ENCODE assay signal across 16 mouse cellular contexts in genomic region chr16:97925760-97926159, GRCm38 (mm10).
"Had no signal": no experiment of that assay in that cellular context is flagged by ENCODE, and none has a peak within 500 bp of the region (broad histone marks: within the 10 kb centered on the region; RNA-seq: fewer than 3 reads in every experiment).

No protein-coding gene starts in this region.

- H3K27ac ChIP-seq: neural tube, embryonic 13.5 days; neural tube, embryonic 15.5 days; stomach, embryonic 15.5 days; stomach, postnatal 0 days had no signal

- H3K4me3 ChIP-seq: neural tube, embryonic 13.5 days; neural tube, embryonic 15.5 days; stomach, embryonic 15.5 days had no signal

- H3K9ac ChIP-seq: neural tube, embryonic 13.5 days; neural tube, embryonic 15.5 days; stomach, embryonic 15.5 days had no signal

- H3K36me3 ChIP-seq: neural tube, embryonic 13.5 days; neural tube, embryonic 15.5 days; stomach, embryonic 15.5 days had no signal

- DNase-seq: retina, postnatal 1 day; right cerebral cortex, adult 18-20 months; right cerebral cortex, postnatal 14 days; right cerebral cortex, postnatal 25 days; right cerebral cortex, postnatal 4 days; spleen, adult 18-20 months; thymus, adult 18-20 months; thymus, adult 2 months; thymus, postnatal 14 days; thymus, postnatal 25 days; thymus, postnatal 36 days; thymus, postnatal 4 days had no signal

- H3K27me3 ChIP-seq: neural tube, embryonic 13.5 days; stomach, embryonic 15.5 days had no signal

- H3K9me3 ChIP-seq: neural tube, embryonic 13.5 days; neural tube, embryonic 15.5 days; stomach, embryonic 15.5 days had no signal
